Mouse (Mus musculus): ENCODE results near the gene Gm11172. TPM values are rescaled to one million over a fixed set of nuclear protein-coding genes. Genes with fewer than 3 reads are reported as not detected.

The Gm11172 gene
- not detected in 2 replicates for polyA plus RNA-seq (2012; rRNA removed)

DNA sequence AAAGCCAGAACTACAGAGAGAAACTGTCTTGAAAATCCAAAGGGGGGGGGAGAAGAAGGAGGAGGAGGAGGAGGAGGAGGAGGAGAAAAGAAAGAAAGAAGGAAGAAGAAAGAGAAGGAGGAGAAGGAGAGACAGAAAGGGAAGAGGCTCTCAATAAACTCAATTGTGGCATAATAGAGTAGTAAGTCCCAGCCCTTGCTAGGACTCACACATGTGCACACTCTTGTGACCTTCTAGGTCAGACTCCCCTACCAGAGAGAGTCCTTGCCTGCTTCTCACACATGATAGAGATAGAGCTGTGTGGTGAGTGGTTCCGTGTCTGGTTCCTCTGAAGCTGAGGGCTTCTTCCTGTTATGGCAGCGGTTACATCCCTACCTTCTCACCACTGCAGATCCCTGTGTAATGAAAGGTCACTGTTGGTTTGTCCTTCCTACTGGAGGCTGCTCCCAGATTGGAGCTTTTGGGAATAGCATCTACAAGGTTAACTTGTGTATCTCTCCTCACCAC is at the start of gene Gm11172:
TSS of gene Gm11172 (plus strand) at position 51 of the 507 bp plus-strand sequence.
- 98% methylated on average over 2 of the region's 2 CpGs for WGBS
- DNase-seq (ENCODE audit: low read depth, low spot score): no peak

DNA sequence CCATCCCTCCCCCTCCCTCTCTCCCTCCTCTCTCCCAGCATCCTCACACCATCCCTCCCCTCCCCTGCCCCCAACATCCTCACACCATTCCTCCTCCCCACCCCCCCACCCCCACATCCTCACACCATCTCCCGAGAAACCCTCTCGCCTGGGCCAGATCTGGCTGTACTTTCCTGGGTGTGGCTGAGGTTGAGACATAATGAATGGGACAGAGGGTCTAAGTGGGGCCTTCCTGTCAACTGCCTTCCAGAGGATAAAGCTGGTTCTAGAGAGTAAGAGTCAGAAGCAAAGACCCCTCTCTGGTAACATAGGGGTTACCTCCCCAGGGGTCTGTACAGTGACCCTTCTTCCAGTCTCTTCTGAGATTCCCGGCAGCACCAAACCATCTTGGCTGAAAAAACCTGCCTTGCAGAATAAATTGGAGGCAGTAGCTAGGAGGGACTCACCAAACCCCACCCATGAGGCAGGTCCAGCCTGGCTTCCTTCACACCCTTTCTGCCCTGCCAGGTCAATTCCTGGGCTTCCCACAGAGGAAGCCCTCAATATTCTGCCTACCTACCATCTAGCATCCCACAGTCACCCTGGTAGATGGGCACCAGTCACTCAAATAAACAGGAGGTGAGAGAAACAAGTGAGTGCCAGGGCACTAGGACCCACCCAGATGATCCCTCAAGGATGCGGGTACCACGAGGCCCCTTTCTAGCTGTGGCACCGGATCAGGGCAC is 49.0 kb upstream of the Gm11172 start:
- WGBS: 48% methylated on average over 6 of the region's 6 CpGs
- DNase-seq (ENCODE audit: low read depth, low spot score): no peak

DNA sequence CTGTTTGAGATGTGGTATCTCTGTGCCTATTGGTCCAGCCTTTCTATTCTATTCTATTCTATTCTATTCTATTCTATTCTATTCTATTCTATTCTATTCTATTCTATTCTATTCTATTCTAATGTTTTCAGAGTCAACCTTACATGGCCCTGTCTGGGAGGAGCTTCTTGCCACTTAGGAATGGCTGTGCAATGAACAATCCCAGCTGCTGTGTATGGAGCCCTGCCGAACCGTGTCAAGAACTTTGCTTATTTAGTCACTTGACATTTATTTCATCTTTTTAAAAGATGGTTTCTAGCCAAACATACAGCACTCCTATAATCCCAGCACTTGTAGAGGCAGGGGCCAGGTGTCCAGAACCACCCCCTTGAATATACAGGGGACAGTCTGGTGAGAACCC is 48.4 kb upstream of the Gm11172 start:
- WGBS: 36% methylated on average over 2 of the region's 2 CpGs
- DNase-seq (ENCODE audit: low read depth, low spot score): no peak

DNA sequence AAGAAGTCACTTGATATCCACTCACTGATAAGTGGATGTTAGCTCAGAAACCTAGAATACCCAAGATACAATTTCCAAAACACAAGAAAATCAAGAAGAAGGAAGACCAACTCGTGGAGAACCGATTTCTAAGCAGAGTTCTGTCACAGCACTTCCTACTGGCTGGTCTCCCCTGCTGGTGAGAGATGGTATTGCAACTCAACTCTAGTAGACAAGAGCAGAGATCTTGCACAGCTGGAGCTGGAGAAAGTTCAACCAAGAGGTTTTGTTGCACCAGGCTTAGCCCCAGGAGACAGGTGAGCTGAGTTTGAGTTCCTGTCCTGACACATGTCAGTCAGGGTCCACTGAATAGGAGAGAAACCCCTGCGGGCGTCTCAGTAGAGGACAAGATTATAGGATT is 45.6 kb upstream of the Gm11172 start:
- peak; percentile 36 for DNase-seq (ENCODE audit: low read depth, low spot score)
- 37% methylated on average over 4 of the region's 4 CpGs for WGBS

DNA sequence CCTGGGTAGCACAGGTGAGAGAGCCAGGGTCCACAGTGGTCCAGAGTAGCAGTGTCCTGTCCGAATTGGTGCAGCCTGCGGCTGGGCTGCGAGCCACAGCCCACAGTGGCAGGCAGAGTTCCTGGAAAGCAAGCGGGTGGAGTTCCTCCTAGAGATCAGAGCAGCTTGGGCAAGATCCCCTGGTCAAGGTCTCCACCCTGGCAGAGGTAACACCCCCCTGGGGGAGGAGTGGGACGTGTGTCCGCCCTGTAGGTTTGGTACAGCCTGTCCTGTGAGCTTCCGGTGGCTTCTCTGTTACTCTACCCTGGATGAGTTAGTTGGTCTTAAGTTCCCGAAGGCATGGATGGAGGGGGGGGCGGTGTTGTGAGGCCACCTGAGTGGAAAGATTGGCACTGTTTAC is 43.9 kb upstream of the Gm11172 start:
- DNase-seq (ENCODE audit: low read depth, low spot score): no peak
- WGBS: 47% methylated on average over 9 of the region's 9 CpGs

DNA sequence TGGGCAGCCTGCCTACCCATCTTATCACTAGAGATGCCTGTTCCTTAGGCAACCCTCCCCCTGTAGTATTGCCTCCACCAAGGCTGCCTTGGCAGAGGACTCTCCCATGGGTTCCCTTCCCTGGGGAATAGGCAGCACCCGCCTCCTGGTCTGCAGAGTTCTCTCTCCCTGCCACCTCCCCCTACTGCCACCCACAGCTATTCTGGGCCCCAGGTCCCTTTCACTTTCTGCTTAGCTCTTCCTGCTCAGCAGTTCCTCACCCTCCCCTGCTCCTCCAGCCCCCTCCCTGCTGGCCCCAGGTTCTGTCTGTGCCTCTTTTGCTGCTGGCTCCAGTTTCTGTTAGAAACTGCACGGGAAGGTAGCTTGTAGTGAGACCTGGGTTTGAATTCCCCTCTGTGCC is 43.1 kb upstream of the Gm11172 start:
- DNase-seq (ENCODE audit: low read depth, low spot score): no peak
- 45% methylated on average over 2 of the region's 2 CpGs for WGBS

DNA sequence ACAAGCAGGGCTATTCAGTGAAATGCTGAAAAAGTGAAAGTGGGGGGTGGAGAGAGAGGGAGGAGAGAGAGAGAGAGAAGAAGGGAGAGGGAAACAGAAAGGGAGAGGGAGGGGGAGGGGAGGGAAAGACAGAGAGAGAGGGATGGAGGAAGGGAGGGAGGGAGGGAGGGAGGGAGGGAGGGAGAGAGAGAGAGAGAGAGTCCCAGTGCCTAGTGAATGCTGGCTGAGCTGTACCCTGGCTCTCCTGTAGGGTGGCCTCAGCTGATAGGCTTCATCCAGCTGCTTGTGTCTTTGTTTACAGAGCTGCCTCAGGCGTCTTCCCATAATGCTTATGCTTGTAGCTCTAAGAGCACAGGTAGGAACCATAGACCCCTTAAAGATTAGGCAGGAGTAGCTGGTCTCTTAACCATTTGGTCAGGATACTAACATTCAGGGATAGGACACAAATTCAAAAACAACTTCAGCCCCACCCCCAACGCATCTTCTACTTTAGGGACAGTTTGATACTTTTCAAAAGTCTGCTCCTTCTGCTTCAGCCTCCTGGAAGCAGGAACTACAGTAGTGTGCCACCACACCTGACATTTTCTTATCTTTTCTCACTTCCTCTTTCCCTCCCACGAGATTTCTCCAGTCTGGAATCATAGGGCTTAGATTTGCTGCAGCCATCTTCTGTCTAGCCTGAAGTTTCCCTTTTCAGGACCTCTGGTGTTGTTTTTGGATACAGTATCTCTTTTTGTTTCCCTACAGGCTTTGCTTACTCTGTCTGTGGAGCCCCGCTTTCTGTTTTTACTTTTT is 42.0 kb upstream of the Gm11172 start:
- 37% methylated on average over 4 of the region's 4 CpGs for WGBS
- no peak for DNase-seq (ENCODE audit: low read depth, low spot score)

DNA sequence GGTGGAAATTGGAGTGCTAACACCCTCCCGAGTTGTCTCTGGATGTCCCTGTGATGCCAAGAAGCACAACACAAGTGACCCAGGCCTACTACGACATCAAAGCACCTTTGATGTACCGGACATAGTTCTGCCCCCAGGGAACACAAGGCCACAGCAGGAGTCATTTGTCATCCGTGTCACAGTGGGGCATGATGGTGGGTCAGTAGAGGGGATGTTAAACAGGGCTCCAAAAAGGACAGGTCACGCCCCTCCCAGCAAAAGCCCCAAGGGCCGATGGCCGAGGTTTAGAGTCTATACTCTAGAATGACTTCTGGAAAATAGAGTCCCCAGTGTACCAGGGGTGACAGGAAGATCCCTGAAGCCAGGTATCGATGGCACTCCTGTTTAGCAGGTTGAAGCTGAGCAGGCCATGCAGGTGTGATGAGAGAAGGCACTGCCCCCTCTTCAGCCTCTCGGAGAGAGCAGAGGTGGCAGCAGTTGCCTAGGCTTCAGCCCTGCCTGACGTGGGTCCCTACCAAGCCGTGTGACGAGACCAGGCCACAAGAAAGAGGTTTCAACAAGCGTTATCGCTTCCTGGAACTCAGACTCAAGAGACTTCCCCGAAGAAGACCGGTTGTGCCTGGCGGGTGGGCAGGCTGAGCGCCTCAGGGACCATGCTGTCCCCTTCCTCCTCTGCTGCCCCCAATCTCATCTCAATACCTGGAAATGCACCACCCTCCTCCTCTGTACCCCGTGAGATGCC is 40.8 kb upstream of the Gm11172 start:
- no peak for DNase-seq (ENCODE audit: low read depth, low spot score)
- WGBS: 89% methylated on average over 19 of the region's 19 CpGs

DNA sequence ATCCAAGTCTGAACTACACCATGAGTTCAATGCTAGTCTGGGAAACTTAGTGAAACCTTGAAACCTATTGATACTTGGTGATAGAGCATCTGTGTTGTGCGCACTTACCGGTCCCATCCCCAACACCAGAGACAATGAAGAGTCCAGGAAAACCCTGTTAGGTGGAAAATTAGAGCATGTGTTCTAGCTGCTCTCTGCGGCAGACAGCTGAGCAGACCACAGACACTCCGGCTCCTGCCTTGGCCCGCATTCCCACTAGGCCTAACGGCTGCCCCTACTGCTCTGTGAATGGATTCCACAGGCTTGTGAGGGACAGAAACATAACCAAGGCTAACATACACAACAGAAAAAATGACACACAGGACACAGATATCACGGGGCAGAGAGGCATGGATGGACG is 39.2 kb upstream of the Gm11172 start:
- 91% methylated on average over 8 of the region's 8 CpGs for WGBS

DNA sequence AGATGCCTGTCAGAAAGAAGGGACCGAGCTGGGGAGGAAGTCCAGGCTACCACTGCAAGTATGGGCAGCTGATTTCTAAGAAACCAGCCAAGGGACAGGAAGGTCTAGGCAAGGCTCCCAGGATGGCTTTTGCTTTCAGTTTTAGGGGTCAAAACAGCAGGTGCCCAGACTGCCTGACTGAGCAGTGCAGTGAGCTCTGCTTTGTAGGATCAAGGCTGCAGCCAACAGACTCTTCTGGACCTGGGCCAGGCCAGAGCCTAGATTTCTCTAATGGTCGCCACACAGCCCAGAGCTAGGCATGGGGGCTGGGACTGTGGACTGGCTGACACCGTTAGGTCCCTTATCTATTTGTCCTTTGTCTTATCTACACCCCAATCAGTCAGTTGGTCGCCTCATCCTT is 38.0 kb upstream of the Gm11172 start:
- DNase-seq (ENCODE audit: low read depth, low spot score): no peak

More for the DNA sequence above, 39.2 kb upstream of the Gm11172 start:
- DNase-seq (ENCODE audit: low read depth, low spot score): no peak

DNA sequence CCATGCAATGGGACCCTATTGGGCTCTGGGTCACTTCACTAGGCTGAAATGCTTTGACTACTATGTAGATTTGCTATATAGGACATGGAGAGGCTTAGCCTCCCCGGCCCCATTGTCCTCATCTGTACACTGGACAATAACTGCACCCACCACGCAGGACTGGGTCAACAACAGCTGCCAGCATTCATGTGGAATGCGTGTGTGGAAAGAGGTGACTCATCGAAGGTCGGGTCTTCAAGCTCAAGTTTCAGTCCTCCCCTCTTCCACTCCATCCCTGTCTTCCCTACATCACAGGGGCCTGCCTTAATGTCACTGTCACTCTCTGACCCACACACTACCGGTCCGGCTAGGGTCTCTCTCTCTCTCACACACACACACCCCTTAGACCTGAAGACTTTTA is 36.4 kb upstream of the Gm11172 start:
- 50% methylated on average over 7 of the region's 7 CpGs for WGBS
- no peak for DNase-seq (ENCODE audit: low read depth, low spot score)

More for the DNA sequence above, 38.0 kb upstream of the Gm11172 start:
- 51% methylated on average over 4 of the region's 4 CpGs for WGBS

DNA sequence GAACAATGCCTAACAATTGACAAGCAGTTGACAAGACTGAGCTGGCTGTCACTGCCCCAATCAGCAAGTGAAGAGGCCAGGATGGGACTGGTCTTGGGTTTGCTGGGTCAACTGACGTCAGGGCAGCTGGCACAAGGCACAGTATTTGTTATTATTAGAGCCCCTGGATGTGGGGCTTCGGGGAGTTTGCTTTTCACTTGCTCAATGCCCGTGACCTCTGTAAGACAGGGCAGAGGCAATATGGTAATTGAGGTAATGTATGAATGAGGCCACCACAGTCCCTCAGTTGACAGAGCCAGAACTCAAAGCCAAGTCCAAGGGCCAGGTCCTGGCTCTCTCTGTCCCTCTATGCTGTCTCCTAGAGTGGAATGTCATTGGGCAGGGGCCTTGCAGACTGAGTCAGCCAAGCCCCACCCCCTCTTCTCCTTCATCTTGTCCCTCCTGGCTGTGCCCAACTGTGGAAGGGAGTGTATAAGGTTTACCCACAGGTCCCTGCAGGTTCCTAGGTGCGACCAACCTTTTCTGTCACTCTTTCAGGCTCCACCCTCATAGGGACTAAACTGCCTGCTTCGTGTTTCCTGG is 35.0 kb upstream of the Gm11172 start:
- WGBS: 79% methylated on average over 5 of the region's 5 CpGs
- DNase-seq (ENCODE audit: low read depth, low spot score): no peak

DNA sequence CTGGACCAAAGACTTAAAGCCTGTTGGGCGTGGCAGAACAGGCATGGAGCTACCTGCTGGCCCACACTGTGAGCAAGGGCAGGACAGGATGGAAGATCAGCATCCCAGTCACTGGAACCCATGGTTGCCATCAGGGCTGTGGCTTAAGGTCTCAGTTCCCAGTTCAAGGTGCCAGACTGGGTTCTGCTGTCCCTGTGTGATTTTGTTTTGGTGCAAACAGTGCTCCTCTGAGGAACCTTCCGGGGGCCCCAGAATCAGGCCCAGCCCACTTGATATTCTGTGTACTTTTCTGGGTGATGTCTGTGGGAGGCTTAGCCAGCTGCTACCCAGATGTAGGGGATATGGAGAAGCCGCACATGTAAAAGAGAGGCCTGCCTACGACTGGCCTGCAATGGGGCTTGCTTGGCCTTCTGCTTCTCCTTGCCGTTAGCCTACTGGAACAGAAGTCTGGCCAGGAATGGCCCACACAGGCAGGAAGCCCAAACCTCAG is 32.0 kb upstream of the Gm11172 start:
- WGBS: 80% methylated on average over 5 of the region's 5 CpGs
- no peak for DNase-seq (ENCODE audit: low read depth, low spot score)

DNA sequence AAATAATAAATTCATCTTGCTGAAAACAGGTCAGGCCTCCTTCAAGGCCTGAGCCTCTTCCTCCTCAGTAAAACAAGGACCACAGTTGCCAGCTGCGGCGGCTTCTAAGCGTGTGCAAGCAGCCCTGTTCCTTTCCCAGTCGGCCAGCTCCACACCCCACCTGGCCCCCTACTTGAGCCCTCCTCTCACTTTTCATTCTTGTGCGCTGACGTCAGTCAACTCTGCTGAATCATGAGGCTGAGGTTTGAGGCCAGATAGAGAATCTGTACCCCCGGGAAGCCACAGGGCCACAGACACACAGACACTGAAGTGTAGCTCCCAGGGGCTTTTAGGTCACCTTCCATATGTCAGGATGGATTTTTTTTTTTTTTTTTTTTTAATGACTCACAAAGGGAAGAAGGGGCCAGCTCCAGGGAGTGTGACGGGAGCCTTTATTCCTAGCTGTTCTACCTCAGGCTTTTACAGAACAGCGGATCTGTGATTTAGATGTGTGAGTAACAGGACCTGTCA is 30.8 kb upstream of the Gm11172 start:
- no peak for DNase-seq (ENCODE audit: low read depth, low spot score)
- 90% methylated on average over 9 of the region's 9 CpGs for WGBS

DNA sequence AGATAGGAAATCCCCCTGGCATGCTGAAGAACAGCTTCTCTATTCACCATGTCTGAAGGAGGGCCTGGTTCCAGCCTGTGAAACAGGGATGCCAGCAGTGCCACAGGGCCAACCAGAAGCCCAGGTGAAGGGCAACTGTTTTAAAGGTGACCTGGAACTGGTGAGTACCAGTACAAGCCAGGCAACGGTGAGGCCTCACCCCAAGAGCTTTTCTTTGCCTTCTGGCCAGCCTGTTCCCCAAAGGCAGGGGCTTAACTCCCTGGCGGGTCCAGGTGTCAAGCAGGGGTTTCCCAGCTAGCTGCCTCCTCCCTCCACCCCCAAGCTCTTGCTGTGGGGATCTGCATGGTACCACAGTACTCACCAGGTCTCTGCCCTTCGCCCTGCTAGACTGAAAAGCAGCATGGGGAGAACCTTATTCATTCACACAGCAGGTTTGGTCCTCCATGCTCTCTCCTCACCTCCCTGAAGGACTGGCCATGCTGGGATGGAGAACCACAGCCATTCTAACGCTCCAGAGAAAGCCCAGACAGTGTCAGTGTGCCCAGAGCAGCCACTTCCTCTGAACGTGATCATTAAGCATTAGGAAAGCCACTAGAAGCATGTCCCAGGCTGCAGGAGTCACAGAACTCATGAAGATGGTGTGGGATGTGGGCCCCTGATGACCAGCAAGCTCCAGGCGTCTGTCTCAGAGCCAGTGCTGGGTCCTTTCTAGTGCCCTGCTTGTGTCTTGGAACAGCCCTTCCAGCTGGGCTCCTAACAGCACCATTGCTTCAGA is 30.2 kb upstream of the Gm11172 start:
- WGBS: 74% methylated on average over 6 of the region's 6 CpGs
- DNase-seq (ENCODE audit: low read depth, low spot score): no peak

DNA sequence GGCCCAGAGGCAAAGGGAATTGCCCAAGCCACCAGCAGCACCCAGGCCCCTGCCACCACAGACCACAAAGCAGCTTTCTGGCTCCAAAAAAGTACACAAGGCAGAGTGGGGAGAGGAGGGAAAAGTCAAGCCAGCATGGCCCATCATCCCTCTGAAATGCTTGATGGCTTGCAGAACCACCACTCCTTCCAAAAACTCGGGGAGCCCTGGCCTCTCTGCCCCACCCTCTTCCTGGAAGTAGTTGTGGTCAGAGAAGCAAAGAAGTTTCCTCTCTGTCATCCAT is 29.6 kb upstream of the Gm11172 start:
- 22% methylated on average over 1 of the region's 1 CpGs for WGBS
- DNase-seq (ENCODE audit: low read depth, low spot score): no peak

DNA sequence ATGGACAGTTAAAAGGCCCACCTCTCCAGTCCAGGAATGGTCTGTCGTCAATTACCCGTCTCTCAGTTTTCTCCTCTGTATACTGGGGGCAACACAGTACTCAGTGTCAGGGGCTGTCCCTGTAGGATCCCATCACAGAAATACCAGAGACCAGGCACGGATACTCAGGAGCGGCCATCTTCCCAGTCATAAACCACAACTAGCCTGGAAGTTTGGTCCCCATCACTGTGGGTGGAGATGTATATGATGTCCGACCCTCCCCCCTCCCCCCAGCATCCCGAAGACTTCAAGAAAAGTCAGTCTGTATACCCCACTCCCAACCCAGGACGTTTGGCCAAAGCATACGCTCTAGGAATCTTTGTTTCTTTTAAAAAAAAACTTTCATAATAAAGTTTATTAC is 29.3 kb upstream of the Gm11172 start:
- DNase-seq (ENCODE audit: low read depth, low spot score): no peak
- WGBS: 64% methylated on average over 8 of the region's 8 CpGs

DNA sequence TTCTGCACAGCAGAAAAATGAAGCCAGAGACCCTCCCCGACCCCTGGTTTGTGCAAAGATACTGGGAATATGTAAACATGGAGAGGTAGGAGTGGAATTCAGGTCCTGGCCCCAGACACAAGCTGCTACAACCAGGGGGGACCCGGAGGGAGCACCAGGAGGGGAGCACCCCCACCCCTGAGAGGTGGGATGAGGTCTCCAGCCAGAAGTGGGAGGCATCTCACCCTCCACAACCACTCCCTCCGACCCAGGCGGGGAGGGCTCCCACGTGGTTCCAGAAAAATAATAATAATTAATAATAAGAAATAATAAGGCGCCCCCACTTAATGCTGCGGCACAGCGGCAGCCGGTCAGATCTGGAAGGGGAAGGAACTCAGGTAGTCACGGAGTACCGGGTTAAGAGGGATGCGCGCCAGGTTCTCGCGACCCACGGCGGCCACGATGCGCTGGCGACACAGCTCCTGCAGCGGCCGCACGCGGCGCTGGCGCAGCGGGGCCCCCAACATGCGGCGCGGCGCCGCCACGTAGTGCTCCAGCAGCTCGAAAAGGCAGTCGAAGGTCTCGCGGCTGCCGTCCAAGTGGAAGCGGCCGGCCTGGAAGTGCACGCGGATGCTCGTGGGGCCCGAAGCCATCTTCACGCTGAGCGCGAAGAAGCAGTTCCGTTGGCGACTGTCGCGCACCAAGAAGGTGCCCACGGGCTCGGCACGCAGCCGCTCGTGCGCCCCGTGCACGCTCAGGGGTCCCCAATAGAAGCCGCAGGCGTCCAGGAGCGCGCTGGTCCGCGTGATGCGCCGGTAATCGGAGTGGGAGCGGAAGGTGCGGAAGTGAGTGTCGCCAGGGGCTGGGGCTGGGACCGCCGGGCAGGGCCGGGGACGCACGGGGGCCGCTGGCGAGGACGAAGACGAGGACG is 28.6 kb upstream of the Gm11172 start:
- DNase-seq (ENCODE audit: low read depth, low spot score): no peak
- 3% methylated on average over 81 of the region's 81 CpGs for WGBS
